Mouse (Mus musculus) Patski (cell line): ENCODE data around the gene Rbm6. TPM values are rescaled to one million over a fixed set of nuclear protein-coding genes. Genes with fewer than 3 reads are reported as not detected.

ENCODE experiments used
- ATAC-seq: fragments of 100-300 bp; one replicate; pipeline ENCODE4 v1.8.0; 2021
- CTCF ChIA-PET: fragments of 350-600 bp; sonication (Branson Sonifier 250); formaldehyde crosslinking; loops from one replicate; lab custom pipeline; 2022; ENCODE audit warnings: inconsistent platforms; lab: Charles Lee
- POLR2A ChIA-PET: fragments of 350-600 bp; sonication (Branson Sonifier 250); formaldehyde crosslinking; loops from one replicate; lab custom pipeline; 2022; ENCODE audit warnings: antibody characterized with exemption, inconsistent platforms; lab: Charles Lee
- DNase-seq: peaks from one replicate; pipeline ENCODE4 v3.0.0-alpha.2; 2011; ENCODE audit warnings: low read depth, low spot score
- H3K27me3 ChIP-seq: fragments of 371-371 bp; one replicate; pipeline ENCODE4 v1.5.1; 2021
- CTCF ChIP-seq: fragments of 100-300 bp; IDR thresholded peaks from one replicate; pipeline ENCODE4 v1.5.1; 2021
- in situ Hi-C: fragments of 300-500 bp; cut with MboI; formaldehyde crosslinking; loops from 3 replicates; pipeline ENCODE4 v1.11.1; 2018; ENCODE audit warnings: low pct_unique_long_range_greater_than_20kb, mixed read lengths
- polyA plus RNA-seq: library from polyadenylated mRNA; unstranded; gene quantifications from one replicate; pipeline ENCODE4 v1.2.3, GENCODE M21; 2021

Gene Rbm6
- polyA plus RNA-seq, 1 experiment from 2014 or later: 54.2 TPM

DNA sequence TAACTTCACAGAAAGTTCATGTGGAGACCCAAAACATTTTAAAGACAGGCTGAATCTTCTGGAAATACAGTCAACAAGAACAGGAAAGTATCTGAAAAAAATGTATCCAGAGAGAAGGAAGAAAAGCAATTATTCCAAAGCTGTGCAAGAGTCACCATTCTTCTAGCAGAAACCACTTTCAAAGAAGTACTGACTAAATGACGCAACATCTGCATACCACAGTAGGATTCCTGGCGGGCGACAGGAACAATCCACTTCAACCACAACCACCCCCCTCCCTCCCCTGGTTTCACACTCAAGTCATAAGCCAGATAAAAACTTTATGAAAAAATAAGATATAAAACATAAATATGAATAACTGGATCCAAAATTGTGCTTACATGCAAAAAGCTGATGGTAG lies 39.2 kb downstream of the Rbm6 start:
- ChIA-PET POLR2A (no interaction called here), CTCF (interaction anchor here (0.8 kb wide), 1 partner anchor 12 kb away, joined by 3 read pairs; no protein-coding TSS in a partner anchor)
- DNase-seq (peak; percentile 28), ATAC-seq (peak; percentile 54)
- no peak for TF ChIP-seq CTCF
- H3K27me3 ChIP-seq: no peaks in the 10 kb centered on the region
- in situ Hi-C loops: no loop called here

DNA sequence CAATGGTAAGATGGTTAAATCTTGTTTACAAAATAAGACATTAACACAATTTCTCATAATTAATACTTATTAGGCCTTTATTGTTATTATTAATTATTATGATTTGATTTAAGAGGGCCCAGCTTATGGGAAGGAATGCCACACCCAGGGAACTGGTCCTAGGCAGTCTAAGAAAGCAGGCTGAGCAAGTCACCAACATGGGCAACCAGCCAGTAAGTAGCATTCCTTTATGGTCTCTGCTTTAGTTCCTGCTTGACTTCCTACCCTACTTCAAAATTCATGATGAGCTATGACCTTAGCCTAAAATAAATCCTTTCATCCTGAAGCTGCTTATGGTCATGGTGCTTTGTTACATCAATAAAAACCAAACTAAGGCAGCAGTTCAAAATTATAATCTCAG lies 41.3 kb downstream of the Rbm6 start:
- ATAC-seq (no peak), DNase-seq (no peak)
- TF ChIP-seq CTCF: no peak
- ChIA-PET POLR2A (interaction anchor here (0.6 kb wide), 1 partner anchor 31 kb away, joined by 4 read pairs; no protein-coding TSS in a partner anchor), CTCF (no interaction called here)
- H3K27me3 ChIP-seq: no peaks in the 10 kb centered on the region
- in situ Hi-C loops: no loop called here

DNA sequence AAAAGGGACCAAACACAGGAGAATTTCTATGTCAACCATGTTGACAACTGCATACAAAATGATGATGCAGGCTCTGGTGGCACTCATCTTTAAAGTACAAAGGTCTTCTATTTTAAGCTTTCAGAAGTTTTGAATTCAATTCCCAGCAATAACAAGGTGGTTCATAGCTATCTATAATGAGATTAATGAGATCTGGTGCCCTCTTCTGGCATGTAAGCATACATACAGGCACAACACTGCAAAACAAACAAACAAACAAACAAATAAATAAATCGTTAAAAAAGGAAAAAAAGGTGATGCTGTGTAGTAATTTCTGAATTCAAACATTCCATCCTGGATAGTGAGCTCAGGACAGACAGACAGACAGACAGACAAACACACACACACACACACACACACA lies 60.9 kb downstream of the Rbm6 start:
- H3K27me3 ChIP-seq: no peaks in the 10 kb centered on the region
- ChIA-PET POLR2A (interaction anchor here (0.6 kb wide), 1 partner anchor 1826 kb away, joined by 3 read pairs; no protein-coding TSS in a partner anchor), CTCF (interaction anchor here (1.4 to 1.6 kb wide), 3 partner anchors 10 to 19 kb away, joined by 3 to 10 read pairs (median 4); no protein-coding TSS in a partner anchor)
- no peak for ATAC-seq
- in situ Hi-C loops: no loop called here
- DNase-seq: no peak
- peak; percentile 27 for TF ChIP-seq CTCF

- DNase-seq: no peak
- ATAC-seq: no peak
- no peak for TF ChIP-seq CTCF
- ChIA-PET CTCF (no interaction called here), POLR2A (no interaction called here)
- in situ Hi-C loops: no loop called here
- no peaks in the 10 kb centered on the region for H3K27me3 ChIP-seq
Measured at GRCm38 (mm10) chr9:107810985-107811384, 62.1 kb downstream of the Rbm6 start.

GRCm38 (mm10) chr9:107791714-107792113 lies 81.3 kb downstream of the Rbm6 start:
- in situ Hi-C loops: no loop called here
- no peak for TF ChIP-seq CTCF
- ATAC-seq (no peak), DNase-seq (no peak)
- CTCF ChIA-PET: no interaction called here
- no peaks in the 10 kb centered on the region for H3K27me3 ChIP-seq
- POLR2A ChIA-PET: interaction anchor here (0.5 kb wide), 1 partner anchor 36 kb away, joined by 4 read pairs; no protein-coding TSS in a partner anchor

DNA sequence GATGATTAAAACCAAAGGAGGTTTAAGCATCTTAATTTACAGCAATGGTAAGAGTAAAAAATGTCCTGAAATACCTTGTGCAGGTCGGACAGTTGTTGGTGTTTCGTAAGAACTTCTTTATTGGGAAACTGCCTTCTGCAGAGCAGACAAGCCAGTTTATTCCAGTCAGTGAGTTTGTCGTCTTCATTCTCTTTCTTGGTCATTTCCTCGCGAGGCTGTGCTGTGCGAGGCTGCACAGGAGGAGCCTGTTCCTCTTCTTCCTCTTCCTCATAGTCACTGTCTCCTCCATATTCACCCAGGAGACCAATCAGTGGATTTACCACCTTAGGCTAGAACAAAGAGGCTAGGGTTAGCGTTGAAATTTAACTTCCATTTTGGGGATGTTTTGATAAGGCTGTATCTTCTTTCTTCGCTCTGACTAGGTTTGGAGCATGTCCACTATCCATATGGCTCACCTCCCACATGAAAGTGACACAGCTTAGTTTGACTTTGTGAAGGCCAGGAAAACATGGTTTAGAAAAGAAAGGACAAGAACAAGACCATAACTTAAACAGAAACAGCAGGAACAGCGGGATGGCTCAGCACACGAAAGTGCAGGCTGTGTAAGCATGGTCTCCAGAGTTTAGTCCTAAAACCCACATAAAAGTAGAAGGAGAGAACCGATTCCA lies 90.4 kb downstream of the Rbm6 start:
- in situ Hi-C loops: no loop called here
- no peak for ATAC-seq
- DNase-seq: no peak
- ChIA-PET POLR2A (interaction anchor here (0.6 to 0.8 kb wide), 2 partner anchors 31 to 58 kb away, joined by 3 to 7 read pairs; no protein-coding TSS in a partner anchor), CTCF (no interaction called here)
- no peaks in the 10 kb centered on the region for H3K27me3 ChIP-seq
- TF ChIP-seq CTCF: no peak

DNA sequence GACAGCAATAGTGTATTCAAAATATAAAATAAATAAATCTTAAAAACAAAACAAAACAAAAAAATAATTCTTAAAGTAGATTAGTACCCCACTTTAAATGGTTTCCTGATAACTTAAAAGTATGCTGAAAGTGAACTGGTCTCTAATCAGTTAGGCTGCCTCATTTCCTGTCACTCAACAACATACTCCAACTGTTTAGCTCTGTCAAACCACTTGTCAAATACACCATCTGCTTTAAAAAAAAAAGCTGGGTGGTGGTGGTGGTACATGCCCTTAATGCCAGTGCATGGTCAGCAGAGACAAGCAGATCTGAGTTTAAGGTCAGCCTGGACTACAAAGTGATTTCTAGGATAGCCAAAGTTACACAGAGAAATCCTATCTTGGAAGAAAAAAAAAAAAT lies 96.2 kb downstream of the Rbm6 start:
- DNase-seq (no peak), ATAC-seq (no peak)
- H3K27me3 ChIP-seq: no peaks in the 10 kb centered on the region
- in situ Hi-C loops: no loop called here
- TF ChIP-seq CTCF: no peak
- ChIA-PET CTCF (interaction anchor here (1.7 kb wide), 1 partner anchor 16 kb away, joined by 5 read pairs; no protein-coding TSS in a partner anchor), POLR2A (interaction anchor here (0.7 kb wide), 2 partner anchors 177 to 702 kb away, joined by 3 read pairs; no protein-coding TSS in a partner anchor)

DNA sequence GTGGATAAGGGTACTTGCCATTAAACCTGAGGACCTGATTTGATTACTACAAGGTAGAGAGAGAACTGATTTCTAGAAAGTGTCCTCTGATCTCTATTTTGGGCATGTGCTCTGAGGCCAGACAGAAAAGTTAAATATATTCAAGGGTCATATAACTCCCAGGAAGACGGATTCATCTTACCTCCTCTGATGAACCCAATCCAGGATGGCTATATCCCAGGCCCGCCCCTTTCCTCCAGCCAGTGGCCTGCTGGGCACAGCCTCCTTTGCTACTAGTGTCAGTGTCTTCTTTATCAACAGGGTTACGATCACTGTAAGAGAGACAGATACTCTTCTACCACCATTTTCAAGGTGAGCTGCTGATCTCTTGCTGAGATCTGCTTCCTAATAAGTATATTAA lies 98.6 kb downstream of the Rbm6 start:
- no peak for TF ChIP-seq CTCF
- DNase-seq (no peak), ATAC-seq (no peak)
- CTCF ChIA-PET: no interaction called here
- in situ Hi-C loops: no loop called here
- no peaks in the 10 kb centered on the region for H3K27me3 ChIP-seq
- POLR2A ChIA-PET: interaction anchor here (0.6 kb wide), 1 partner anchor 11 kb away, joined by 3 read pairs; no protein-coding TSS in a partner anchor

GRCm38 (mm10) chr9:107771782-107772181 lies 101.3 kb downstream of the Rbm6 start:
- in situ Hi-C loops: no loop called here
- CTCF ChIA-PET: no interaction called here
- no peak for TF ChIP-seq CTCF
- H3K27me3 ChIP-seq: no peaks in the 10 kb centered on the region
- POLR2A ChIA-PET: no interaction called here
- DNase-seq (no peak), ATAC-seq (no peak)

GRCm38 (mm10) chr9:107770374-107771290 lies 102.4 kb downstream of the Rbm6 start, which contains the start of gene Rbm5:
Rbm5 (minus strand) TSS chr9:107770996.
- H3K27me3 ChIP-seq: no peaks in the 10 kb centered on the region
- CTCF ChIA-PET: interaction anchor here (1.6 to 2.1 kb wide), 2 partner anchors 21 to 33 kb away, joined by 5 to 7 read pairs; no protein-coding TSS in a partner anchor
- ATAC-seq (peak; percentile 84), DNase-seq (peak; percentile 60)
- TF ChIP-seq CTCF: no peak
- in situ Hi-C loops: no loop called here
- POLR2A ChIA-PET: interaction anchor here (0.6 kb wide), 1 partner anchor 30 kb away, joined by 3 read pairs; no protein-coding TSS in a partner anchor
